Mouse (Mus musculus) forebrain, embryonic 16.5 days (tissue): ENCODE measurements around the gene Spon1. TPM values are rescaled to one million over a fixed set of nuclear protein-coding genes. Genes with fewer than 3 reads are reported as not detected.

Experiments
- ATAC-seq: fragments of 200-750 bp; cut with Nextera tagmentation; 2 replicates; pipeline ENCODE4 v1.8.0; 2017; ENCODE audit warnings: mild to moderate bottlenecking, moderate library complexity
- H3K27ac ChIP-seq: fragments of 300-500 bp; sonication (generic); 2 replicates; pipeline ENCODE4 v1.5.1; 2014; ENCODE audit warnings: low read length, control low read depth
- H3K27me3 ChIP-seq: fragments of 300-500 bp; sonication (generic); replicated peaks from 2 replicates; pipeline ENCODE4 v1.6.1; 2014; ENCODE audit warnings: low read length; ENCODE audit not compliant: control insufficient read depth, insufficient read depth
- H3K36me3 ChIP-seq: fragments of 300-500 bp; sonication (generic); 2 replicates; pipeline ENCODE4 v1.6.1; 2014; ENCODE audit not compliant: control insufficient read depth, insufficient read depth
- H3K4me1 ChIP-seq: fragments of 300-500 bp; sonication (generic); replicated peaks from 2 replicates; pipeline ENCODE4 v1.6.1; 2014; ENCODE audit warnings: low read length; ENCODE audit not compliant: control insufficient read depth, insufficient read depth
- H3K4me2 ChIP-seq: fragments of 300-500 bp; sonication (generic); 2 replicates; pipeline ENCODE4 v1.6.1; 2014; ENCODE audit warnings: mild to moderate bottlenecking, low read length, control low read depth
- H3K4me3 ChIP-seq: fragments of 300-500 bp; sonication (generic); replicated peaks from 2 replicates; pipeline ENCODE4 v1.5.1; 2014; ENCODE audit warnings: mild to moderate bottlenecking, low read length, control low read depth
- H3K9ac ChIP-seq: fragments of 300-500 bp; sonication (generic); replicated peaks from 2 replicates; pipeline ENCODE4 v1.6.1; 2014; ENCODE audit warnings: low read depth, low read length, control low read depth
- H3K9me3 ChIP-seq: fragments of 300-500 bp; sonication (generic); 2 replicates; pipeline ENCODE4 v1.6.1; 2016; ENCODE audit warnings: low read length; ENCODE audit not compliant: control insufficient read depth
- WGBS: fragments of 180-500 bp; shearing (Covaris S2); extraction: QIAGEN DNeasy Blood & Tissue Kit; methylation state at CpG from one replicate; pipeline ENCODE4 v1.1.7; 2014; 5-methylcytosine and 5-hydroxymethylcytosine counted together
- polyA plus RNA-seq: library from polyadenylated mRNA; unstranded; fragments of >200 nt; fragmentation: Nextera tagmentation; extraction: Ambion mirVana; gene quantifications from 2 replicates; pipeline ENCODE4 v1.2.1, GENCODE M21; 2015

Gene Spon1
- polyA plus RNA-seq, 1 experiment from 2014 or later = 19.3 TPM

- 54% methylated on average over 4 of the region's 4 CpGs for WGBS
- Histone ChIP-seq H3K27ac (peak overlapping the region; percentile 17; the same call in 1 of the 2 replicates), H3K4me3 (no peak overlapping the region), H3K4me1 (peaks cover 21% of the 10 kb centered on the region), H3K27me3 (no peaks in the 10 kb centered on the region), H3K9ac (no peak overlapping the region), H3K4me2 (no peak overlapping the region), H3K36me3 (no peaks in the 10 kb centered on the region), H3K9me3 (no peaks in the 10 kb centered on the region)
- ATAC-seq = peak; percentile 45
Measured at GRCm38 (mm10) chr7:114037237-114037636, 271.4 kb downstream of the Spon1 start.

GRCm38 (mm10) chr7:114041349-114041748 is 275.6 kb downstream of the Spon1 start:
- WGBS = 56% methylated on average over 4 of the region's 4 CpGs
- H3K4me2 ChIP-seq = no peak overlapping the region
- H3K9ac ChIP-seq = no peak overlapping the region
- H3K4me3 ChIP-seq = no peak overlapping the region
- no peak for ATAC-seq
- no peaks in the 10 kb centered on the region for H3K36me3 ChIP-seq
- H3K27me3 ChIP-seq = no peaks in the 10 kb centered on the region
- no peak overlapping the region for H3K27ac ChIP-seq
- H3K9me3 ChIP-seq = no peaks in the 10 kb centered on the region
- H3K4me1 ChIP-seq = peaks cover 28% of the 10 kb centered on the region

GRCm38 (mm10) chr7:114042973-114043928 is 277.5 kb downstream of the Spon1 start:
- peak; percentile 72 for ATAC-seq
- Histone ChIP-seq H3K4me1 (peaks cover 19% of the 10 kb centered on the region), H3K4me3 (no peak overlapping the region), H3K27me3 (no peaks in the 10 kb centered on the region), H3K9me3 (no peaks in the 10 kb centered on the region), H3K27ac (peak overlapping the region; percentile 29; the same call in 1 of the 2 replicates), H3K4me2 (no peak overlapping the region), H3K9ac (no peak overlapping the region), H3K36me3 (no peaks in the 10 kb centered on the region)
- 74% methylated on average over 26 of the region's 26 CpGs for WGBS

- Histone ChIP-seq H3K36me3 (no peaks in the 10 kb centered on the region), H3K4me3 (no peak overlapping the region), H3K27me3 (no peaks in the 10 kb centered on the region), H3K4me1 (peaks cover 19% of the 10 kb centered on the region), H3K9ac (no peak overlapping the region), H3K9me3 (no peaks in the 10 kb centered on the region), H3K27ac (0 out of 2 replicates have a peak overlapping the region, but pooled peaks have one; percentile 3), H3K4me2 (no peak overlapping the region)
- 87% methylated on average over 6 of the region's 6 CpGs for WGBS
- no peak for ATAC-seq
Measured at GRCm38 (mm10) chr7:114043929-114044549, 278.2 kb downstream of the Spon1 start.

- no peaks in the 10 kb centered on the region for H3K27me3 ChIP-seq
- no peak overlapping the region for H3K9ac ChIP-seq
- no peak for ATAC-seq
- peaks cover 19% of the 10 kb centered on the region for H3K4me1 ChIP-seq
- H3K4me2 ChIP-seq = no peak overlapping the region
- 90% methylated on average over 2 of the region's 2 CpGs for WGBS
- H3K9me3 ChIP-seq = no peaks in the 10 kb centered on the region
- H3K4me3 ChIP-seq = no peak overlapping the region
- H3K36me3 ChIP-seq = no peaks in the 10 kb centered on the region
- no peak overlapping the region for H3K27ac ChIP-seq
Measured at GRCm38 (mm10) chr7:114045814-114046213, 280.0 kb downstream of the Spon1 start.

- Histone ChIP-seq H3K27me3 (no peaks in the 10 kb centered on the region), H3K4me1 (peaks cover under 1% of the 10 kb centered on the region; the same call in 1 of the 2 replicates), H3K4me2 (no peak overlapping the region), H3K27ac (no peak overlapping the region), H3K36me3 (no peaks in the 10 kb centered on the region), H3K9ac (no peak overlapping the region), H3K9me3 (no peaks in the 10 kb centered on the region), H3K4me3 (no peak overlapping the region)
- no peak for ATAC-seq
- WGBS = 86% methylated on average over 4 of the region's 4 CpGs
Measured at GRCm38 (mm10) chr7:114053720-114054119, 287.9 kb downstream of the Spon1 start.

- no peaks in the 10 kb centered on the region for H3K27me3 ChIP-seq
- H3K4me1 ChIP-seq = peaks cover 5% of the 10 kb centered on the region
- peak; percentile 65 for ATAC-seq
- no peak overlapping the region for H3K4me3 ChIP-seq
- WGBS = 75% methylated on average over 16 of the region's 16 CpGs
- H3K9ac ChIP-seq = no peak overlapping the region
- H3K4me2 ChIP-seq = no peak overlapping the region
- H3K9me3 ChIP-seq = no peaks in the 10 kb centered on the region
- no peaks in the 10 kb centered on the region for H3K36me3 ChIP-seq
- H3K27ac ChIP-seq = peak overlapping the region; percentile 27; the same call in 1 of the 2 replicates
Measured at GRCm38 (mm10) chr7:114058166-114058565, 292.4 kb downstream of the Spon1 start.

GRCm38 (mm10) chr7:114058927-114059441 is 293.2 kb downstream of the Spon1 start:
- H3K4me3 ChIP-seq = no peak overlapping the region
- no peak overlapping the region for H3K4me2 ChIP-seq
- no peaks in the 10 kb centered on the region for H3K9me3 ChIP-seq
- ATAC-seq = peak; percentile 58
- WGBS = 73% methylated on average over 6 of the region's 6 CpGs
- H3K27me3 ChIP-seq = no peaks in the 10 kb centered on the region
- H3K4me1 ChIP-seq = peaks cover 7% of the 10 kb centered on the region
- no peaks in the 10 kb centered on the region for H3K36me3 ChIP-seq
- H3K27ac ChIP-seq = peak overlapping the region; percentile 83
- H3K9ac ChIP-seq = no peak overlapping the region

GRCm38 (mm10) chr7:114060445-114060844 is 294.6 kb downstream of the Spon1 start:
- Histone ChIP-seq H3K4me1 (peaks cover 7% of the 10 kb centered on the region), H3K4me3 (no peak overlapping the region), H3K27me3 (no peaks in the 10 kb centered on the region), H3K27ac (no peak overlapping the region), H3K4me2 (no peak overlapping the region), H3K9me3 (no peaks in the 10 kb centered on the region), H3K36me3 (no peaks in the 10 kb centered on the region), H3K9ac (no peak overlapping the region)
- 93% methylated on average over 6 of the region's 6 CpGs for WGBS
- no peak for ATAC-seq
